Mouse (Mus musculus): ENCODE results near the gene Gm9767. TPM values are rescaled to one million over a fixed set of nuclear protein-coding genes. Genes with fewer than 3 reads are reported as not detected.
A peak's percentile ranks its signal among the peaks of the same experiment; 100 is the strongest.

The Gm9767 gene
- total and polyA plus RNA-seq, 2 experiments from 2014 or later = 0.82 to 2.5 TPM

- ATAC-seq (ENCODE audit: low FRiP score) (no peak), DNase-seq (ENCODE audit: low spot score) (no peak)
- Histone ChIP-seq H3K4me3 (ENCODE audit: low read depth, low read length) (peak overlapping the region; percentile 84), H3K36me3 (ENCODE audit: insufficient read depth, low read length) (no peaks in the 10 kb centered on the region), H3K9me3 (ENCODE audit: low read length) (no peaks in the 10 kb centered on the region), H3K4me2 (ENCODE audit: low read depth, low read length, poor library complexity, severe bottlenecking) (peak overlapping the region; percentile 71), H3K4me1 (ENCODE audit: insufficient read depth, low read length) (peaks cover 9% of the 10 kb centered on the region; the same call in 1 of the 2 replicates), H3K27ac (ENCODE audit: low read depth, low read length) (no peak overlapping the region), H3K27me3 (ENCODE audit: insufficient read depth, low read length) (no peaks in the 10 kb centered on the region), H3K9ac (replicated peaks; ENCODE audit: low read length, poor library complexity, severe bottlenecking) (0 out of 2 replicates have a peak overlapping the region, but pooled peaks have one; percentile 70)
- WGBS = 59% methylated on average over 9 of the region's 9 CpGs
- no peak for TF ChIP-seq CTCF (IDR thresholded peaks at IDR 0.05)
Measured at GRCm38 (mm10) chr10:26076949-26077348, 1.1 kb upstream of the Gm9767 start.

- H3K36me3 ChIP-seq (ENCODE audit: insufficient read depth, low read length) = no peaks in the 10 kb centered on the region
- peak; percentile 90 for ATAC-seq (ENCODE audit: low FRiP score)
- no peaks in the 10 kb centered on the region for H3K9me3 ChIP-seq (ENCODE audit: low read length)
- under 1% methylated on average over 46 of the region's 46 CpGs for WGBS
- peak; percentile 91 for TF ChIP-seq CTCF (IDR thresholded peaks at IDR 0.05)
- H3K4me2 ChIP-seq (ENCODE audit: low read depth, low read length, poor library complexity, severe bottlenecking) = peak within 1 kb of the TSS; percentile 71
- peak; percentile 92 for DNase-seq (ENCODE audit: low spot score)
- peaks cover 8% of the 10 kb centered on the region; the same call in 1 of the 2 replicates for H3K4me1 ChIP-seq (ENCODE audit: insufficient read depth, low read length)
- H3K4me3 ChIP-seq (ENCODE audit: low read depth, low read length) = peak within 1 kb of the TSS; percentile 84
- no peaks in the 10 kb centered on the region for H3K27me3 ChIP-seq (ENCODE audit: insufficient read depth, low read length)
- H3K27ac ChIP-seq (ENCODE audit: low read depth, low read length) = peak within 1 kb of the TSS; percentile 74
- H3K9ac ChIP-seq (replicated peaks; ENCODE audit: low read length, poor library complexity, severe bottlenecking) = peak within 1 kb of the TSS; percentile 70
Measured at GRCm38 (mm10) chr10:26078521-26079142, 577 bp downstream of the Gm9767 start, which contains the start of gene Tmem200a. Gene Tmem200a (minus strand): TSS chr10:26079052.

DNA sequence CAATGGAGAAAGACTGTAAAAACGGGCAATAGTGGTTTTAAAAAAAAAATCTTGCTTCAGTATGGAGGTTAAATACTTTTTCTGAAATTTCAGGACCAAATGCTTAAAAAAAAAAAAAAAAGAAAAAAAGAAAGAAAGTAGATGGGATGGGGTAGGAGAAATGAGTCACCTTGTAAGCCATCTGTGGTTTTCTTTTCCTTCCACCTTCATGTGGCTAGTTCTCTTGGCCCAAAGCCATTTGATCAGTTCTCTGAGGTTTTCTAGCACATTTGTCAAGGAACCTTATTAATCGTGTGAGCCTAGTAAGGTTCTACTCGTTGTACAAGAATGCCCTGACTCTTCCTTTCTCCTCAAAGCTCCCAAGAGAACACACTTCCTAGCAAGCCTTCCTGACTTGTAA is 1.6 kb downstream of the Gm9767 start:
- Histone ChIP-seq H3K4me3 (ENCODE audit: low read depth, low read length) (no peak overlapping the region), H3K27ac (ENCODE audit: low read depth, low read length) (no peak overlapping the region), H3K27me3 (ENCODE audit: insufficient read depth, low read length) (no peaks in the 10 kb centered on the region), H3K4me1 (ENCODE audit: insufficient read depth, low read length) (peaks cover 5% of the 10 kb centered on the region; the same call in 1 of the 2 replicates), H3K9me3 (ENCODE audit: low read length) (no peaks in the 10 kb centered on the region), H3K9ac (replicated peaks; ENCODE audit: low read length, poor library complexity, severe bottlenecking) (no peak overlapping the region), H3K4me2 (ENCODE audit: low read depth, low read length, poor library complexity, severe bottlenecking) (no peak overlapping the region), H3K36me3 (ENCODE audit: insufficient read depth, low read length) (no peaks in the 10 kb centered on the region)
- whole genome bisulfite sequencing = 83% methylated on average over 3 of the region's 3 CpGs
- no peak for TF ChIP-seq CTCF (IDR thresholded peaks at IDR 0.05)
- DNase-seq (ENCODE audit: low spot score) (no peak), ATAC-seq (ENCODE audit: low FRiP score) (no peak)

DNA sequence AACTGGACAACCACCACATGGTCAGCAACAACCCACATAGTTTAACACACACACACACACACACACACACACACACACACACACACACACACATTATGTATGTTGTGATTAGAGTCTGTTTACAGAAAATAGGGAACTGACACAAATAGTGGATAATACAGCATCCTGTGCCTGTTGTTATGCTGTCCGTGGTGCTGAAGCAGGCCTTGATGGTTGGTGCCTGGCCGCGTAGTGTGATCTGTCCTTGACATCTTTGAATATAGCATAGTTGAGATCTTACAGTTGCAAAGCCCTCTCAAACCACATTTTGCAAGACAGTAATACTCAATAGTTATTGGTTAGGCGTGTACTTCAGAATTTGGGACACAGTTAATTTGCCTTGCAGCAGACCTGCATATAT is 4.0 kb downstream of the Gm9767 start:
- Histone ChIP-seq H3K4me1 (ENCODE audit: insufficient read depth, low read length) (no peaks in the 10 kb centered on the region), H3K27me3 (ENCODE audit: insufficient read depth, low read length) (no peaks in the 10 kb centered on the region), H3K9me3 (ENCODE audit: low read length) (no peaks in the 10 kb centered on the region), H3K9ac (replicated peaks; ENCODE audit: low read length, poor library complexity, severe bottlenecking) (no peak overlapping the region), H3K4me2 (ENCODE audit: low read depth, low read length, poor library complexity, severe bottlenecking) (no peak overlapping the region), H3K36me3 (ENCODE audit: insufficient read depth, low read length) (no peaks in the 10 kb centered on the region), H3K27ac (ENCODE audit: low read depth, low read length) (no peak overlapping the region), H3K4me3 (ENCODE audit: low read depth, low read length) (no peak overlapping the region)
- WGBS = 65% methylated on average over 4 of the region's 4 CpGs
- DNase-seq (ENCODE audit: low spot score) = no peak
- no peak for TF ChIP-seq CTCF (IDR thresholded peaks at IDR 0.05)
- no peak for ATAC-seq (ENCODE audit: low FRiP score)

DNA sequence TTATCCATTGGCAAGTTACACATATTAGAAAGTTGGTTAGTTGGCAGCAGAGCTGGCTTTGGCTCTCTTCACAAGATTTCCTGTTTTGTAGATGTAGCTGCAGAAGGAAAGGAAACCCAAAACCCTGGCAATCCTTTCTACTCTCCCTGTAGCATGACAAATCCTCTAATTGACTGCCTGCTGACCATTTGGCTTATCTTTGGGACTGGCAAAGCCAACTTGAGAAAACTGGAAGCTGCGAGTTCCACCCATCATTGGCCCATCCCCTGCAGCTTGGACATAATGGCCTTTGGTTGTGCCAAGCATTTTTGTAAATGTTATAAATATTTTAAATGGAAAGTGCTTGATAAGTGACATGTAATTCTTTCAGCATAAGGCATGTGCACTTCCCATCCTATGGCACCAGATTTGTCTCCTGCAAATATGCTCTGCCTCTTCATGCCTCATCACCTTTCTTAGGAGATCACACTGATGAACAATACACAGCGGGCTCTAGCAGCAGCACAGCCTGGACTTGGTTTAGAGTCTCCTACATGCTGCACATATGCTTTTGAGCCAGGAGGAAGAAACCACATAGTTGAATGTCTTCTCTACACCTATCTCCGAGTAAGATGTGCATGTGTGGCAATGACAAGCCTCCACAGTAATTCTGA is 25.4 kb downstream of the Gm9767 start:
- DNase-seq (ENCODE audit: low spot score) (peak; percentile 72), ATAC-seq (ENCODE audit: low FRiP score) (no peak)
- Histone ChIP-seq H3K4me3 (ENCODE audit: low read depth, low read length) (no peak overlapping the region), H3K4me2 (ENCODE audit: low read depth, low read length, poor library complexity, severe bottlenecking) (no peak overlapping the region), H3K4me1 (ENCODE audit: insufficient read depth, low read length) (no peaks in the 10 kb centered on the region), H3K27ac (ENCODE audit: low read depth, low read length) (no peak overlapping the region), H3K27me3 (ENCODE audit: insufficient read depth, low read length) (no peaks in the 10 kb centered on the region), H3K9me3 (ENCODE audit: low read length) (no peaks in the 10 kb centered on the region), H3K9ac (replicated peaks; ENCODE audit: low read length, poor library complexity, severe bottlenecking) (no peak overlapping the region), H3K36me3 (ENCODE audit: insufficient read depth, low read length) (no peaks in the 10 kb centered on the region)
- 72% methylated on average over 3 of the region's 3 CpGs for WGBS
- no peak for TF ChIP-seq CTCF (IDR thresholded peaks at IDR 0.05)

GRCm38 (mm10) chr10:26114409-26114808 is 36.4 kb downstream of the Gm9767 start:
- no peak for ATAC-seq (ENCODE audit: low FRiP score)
- Histone ChIP-seq H3K27me3 (ENCODE audit: insufficient read depth, low read length) (no peaks in the 10 kb centered on the region), H3K27ac (ENCODE audit: low read depth, low read length) (no peak overlapping the region), H3K36me3 (ENCODE audit: insufficient read depth, low read length) (no peaks in the 10 kb centered on the region), H3K4me1 (ENCODE audit: insufficient read depth, low read length) (no peaks in the 10 kb centered on the region), H3K9me3 (ENCODE audit: low read length) (no peaks in the 10 kb centered on the region), H3K4me2 (ENCODE audit: low read depth, low read length, poor library complexity, severe bottlenecking) (no peak overlapping the region), H3K9ac (replicated peaks; ENCODE audit: low read length, poor library complexity, severe bottlenecking) (no peak overlapping the region), H3K4me3 (ENCODE audit: low read depth, low read length) (no peak overlapping the region)
- 72% methylated on average over 4 of the region's 4 CpGs for WGBS
- no peak for TF ChIP-seq CTCF (IDR thresholded peaks at IDR 0.05)
- DNase-seq (ENCODE audit: low spot score) = peak; percentile 15
